Mouse (Mus musculus) myocyte (in vitro differentiated cells): Measurements from ENCODE around the gene Ttc39b.

Source experiments
- POLR2A ChIP-seq: IDR thresholded peaks from one replicate; pipeline ENCODE4 v1.6.1; 2011; ENCODE audit warnings: low read depth, mild to moderate bottlenecking, control low read depth, moderate library complexity; ENCODE audit not compliant: insufficient read length
- USF1 ChIP-seq: IDR thresholded peaks from one replicate; pipeline ENCODE4 v1.6.1; 2011; ENCODE audit warnings: low read depth, mild to moderate bottlenecking, control low read depth, moderate library complexity

DNA sequence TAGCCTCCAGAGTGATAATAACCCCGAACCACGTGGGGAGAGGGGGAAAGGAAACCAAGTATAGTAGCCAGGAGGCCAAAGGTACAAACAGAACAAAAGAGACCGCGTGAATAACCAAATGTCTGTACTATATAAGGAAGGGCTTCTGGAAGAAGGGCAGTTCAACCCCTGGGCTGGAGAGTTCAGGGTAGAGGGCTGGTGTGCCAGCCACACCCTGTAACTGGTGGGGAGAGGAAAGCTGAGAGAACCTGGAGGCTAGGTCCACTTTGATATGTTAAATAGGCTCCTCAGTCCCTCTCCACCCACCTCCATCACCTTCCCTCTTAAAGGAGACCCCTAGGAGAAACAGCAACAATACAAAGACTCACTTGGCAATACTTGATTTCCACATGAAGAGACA is 5.6 kb upstream of the Ttc39b start:
- TF ChIP-seq USF1 (no peak), POLR2A (no peak)
